Mouse (Mus musculus) limb, embryonic 14.5 days (tissue): ENCODE measurements at regions not wholly inside any gene's neighbourhood (a gene's known extent, or its start where the extent isn't known, plus 50 kb on each side); places are given as distances from the start of the nearest gene placed in this dataset.

Source experiments
- ATAC-seq: fragments of 200-750 bp; cut with Nextera tagmentation; 2 replicates; pipeline ENCODE4 v1.8.0; 2017; ENCODE audit warnings: low read depth, moderate number of reproducible peaks, moderate TSS enrichment; ENCODE audit not compliant: low FRiP score
- DNase-seq: peaks from one replicate; pipeline ENCODE4 v3.0.0-alpha.2; 2015; ENCODE audit warnings: low spot score
- H3K27ac ChIP-seq: fragments of 300-500 bp; sonication (generic); replicated peaks from 2 replicates; pipeline ENCODE4 v1.5.1; 2014; ENCODE audit warnings: low read depth, mild to moderate bottlenecking, low read length, moderate library complexity, mixed read lengths
- H3K27me3 ChIP-seq: fragments of 300-500 bp; sonication (generic); 2 replicates; pipeline ENCODE4 v1.6.1; 2014; ENCODE audit warnings: low read length, mixed read lengths; ENCODE audit not compliant: control insufficient read depth, insufficient read depth
- H3K36me3 ChIP-seq: fragments of 300-500 bp; sonication (generic); 2 replicates; pipeline ENCODE4 v1.6.1; 2014; ENCODE audit warnings: mild to moderate bottlenecking, low read length, moderate library complexity, mixed read lengths; ENCODE audit not compliant: control insufficient read depth, insufficient read depth
- H3K4me1 ChIP-seq: fragments of 300-500 bp; sonication (generic); 2 replicates; pipeline ENCODE4 v1.6.1; 2014; ENCODE audit warnings: antibody characterized with exemption, low read length, mixed read lengths; ENCODE audit not compliant: control insufficient read depth, insufficient read depth
- H3K4me2 ChIP-seq: fragments of 300-500 bp; sonication (generic); replicated peaks from 2 replicates; pipeline ENCODE4 v1.6.1; 2014; ENCODE audit warnings: low read depth, mild to moderate bottlenecking, low read length, moderate library complexity; ENCODE audit not compliant: severe bottlenecking
- H3K4me3 ChIP-seq: fragments of 300-500 bp; sonication (generic); replicated peaks from 2 replicates; pipeline ENCODE4 v1.5.1; 2014; ENCODE audit warnings: low read length
- H3K9ac ChIP-seq: fragments of 300-500 bp; sonication (generic); 2 replicates; pipeline ENCODE4 v1.6.1; 2014; ENCODE audit warnings: mild to moderate bottlenecking, low read depth, low read length, moderate library complexity; ENCODE audit not compliant: severe bottlenecking
- H3K9me3 ChIP-seq: fragments of 300-500 bp; sonication (generic); 2 replicates; pipeline ENCODE4 v1.6.1; 2016; ENCODE audit warnings: low read length; ENCODE audit not compliant: control insufficient read depth
- POLR2A ChIP-seq: fragments of 200-500 bp; IDR thresholded peaks from 2 replicates; pipeline ENCODE4 v1.8.0; 2012; ENCODE audit warnings: inconsistent platforms, mild to moderate bottlenecking, moderate library complexity, borderline replicate concordance; ENCODE audit not compliant: insufficient read depth, insufficient read length; ENCODE audit errors: extremely low read depth
- WGBS: fragments of 180-500 bp; shearing (Covaris S2); extraction: QIAGEN DNeasy Blood & Tissue Kit; methylation state at CpG from one replicate; pipeline ENCODE4 v1.1.7; 2014; 5-methylcytosine and 5-hydroxymethylcytosine counted together

GRCm38 (mm10) chr12:5997366-5997765, 621.9 kb upstream of the Klhl29 start:
- no peak for TF ChIP-seq POLR2A
- H3K27me3 ChIP-seq = no peaks in the 10 kb centered on the region
- WGBS = 83% methylated on average over 5 of the region's 5 CpGs
- H3K4me2 ChIP-seq = no peak overlapping the region
- H3K27ac ChIP-seq = no peak overlapping the region
- DNase-seq = no peak
- H3K4me3 ChIP-seq = no peak overlapping the region
- H3K9me3 ChIP-seq = no peaks in the 10 kb centered on the region
- no peaks in the 10 kb centered on the region for H3K4me1 ChIP-seq
- ATAC-seq = no peak
- no peaks in the 10 kb centered on the region for H3K36me3 ChIP-seq
- no peak overlapping the region for H3K9ac ChIP-seq

- Histone ChIP-seq H3K9ac (no peak overlapping the region), H3K4me3 (no peak overlapping the region), H3K27me3 (no peaks in the 10 kb centered on the region), H3K27ac (no peak overlapping the region), H3K4me1 (no peaks in the 10 kb centered on the region), H3K36me3 (no peaks in the 10 kb centered on the region), H3K9me3 (no peaks in the 10 kb centered on the region), H3K4me2 (no peak overlapping the region)
- WGBS = 59% methylated on average over 6 of the region's 6 CpGs
- no peak for ATAC-seq
- no peak for TF ChIP-seq POLR2A
- no peak for DNase-seq
Observed at GRCm38 (mm10) chr12:5996672-5997071, 621.2 kb upstream of the Klhl29 start.

DNA sequence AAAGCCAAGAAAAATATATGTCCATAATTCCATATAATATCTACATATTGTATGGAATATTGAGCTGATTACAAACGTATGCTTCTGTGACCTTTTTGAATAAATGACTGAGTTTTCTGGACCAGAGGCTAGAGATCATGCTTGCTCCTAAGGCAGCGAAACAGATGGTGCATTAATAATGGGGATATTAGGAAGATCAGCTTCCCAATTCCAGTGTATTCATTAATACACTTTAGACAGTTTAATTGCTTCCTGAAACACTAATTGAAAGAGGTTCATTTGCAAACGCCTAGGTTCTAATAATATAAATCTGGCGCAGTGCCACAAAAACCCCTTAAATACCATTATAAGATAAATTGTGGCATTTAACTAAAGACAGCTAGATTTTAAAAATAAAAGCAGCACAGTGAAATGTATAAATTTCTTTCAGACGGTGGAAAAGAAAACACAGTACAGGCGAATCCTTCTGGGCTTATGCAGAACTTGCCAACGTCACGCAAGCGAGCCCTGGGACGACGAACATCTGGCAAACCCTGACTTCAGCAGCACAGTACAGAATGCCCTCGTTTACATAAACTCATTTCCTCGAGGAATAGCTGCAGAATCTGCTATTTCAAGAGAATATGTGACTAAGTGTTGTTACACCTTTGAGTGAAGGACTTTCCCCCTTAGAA, 608.6 kb upstream of the Klhl29 start:
- 0 out of 2 replicates have a peak overlapping the region, but pooled peaks have one; percentile 10 for H3K4me2 ChIP-seq
- no peak for ATAC-seq
- H3K9me3 ChIP-seq = no peaks in the 10 kb centered on the region

GRCm38 (mm10) chr12:5982096-5982495, 606.6 kb upstream of the Klhl29 start:
- no peak for TF ChIP-seq POLR2A
- H3K4me3 ChIP-seq = no peak overlapping the region
- no peak overlapping the region for H3K4me2 ChIP-seq
- H3K27ac ChIP-seq = no peak overlapping the region
- H3K27me3 ChIP-seq = no peaks in the 10 kb centered on the region
- WGBS = 36% methylated on average over 1 of the region's 1 CpGs
- H3K9me3 ChIP-seq = no peaks in the 10 kb centered on the region
- DNase-seq (no peak), ATAC-seq (no peak)
- H3K36me3 ChIP-seq = no peaks in the 10 kb centered on the region
- no peaks in the 10 kb centered on the region; the same call in 1 of the 2 replicates for H3K4me1 ChIP-seq
- H3K9ac ChIP-seq = no peak overlapping the region

More for the DNA sequence above, 608.6 kb upstream of the Klhl29 start:
- 24% methylated on average over 13 of the region's 13 CpGs for WGBS
- H3K36me3 ChIP-seq = no peaks in the 10 kb centered on the region
- H3K9ac ChIP-seq = no peak overlapping the region
- no peak overlapping the region for H3K4me3 ChIP-seq
- no peak for TF ChIP-seq POLR2A
- no peak overlapping the region for H3K27ac ChIP-seq
- no peaks in the 10 kb centered on the region for H3K27me3 ChIP-seq
- DNase-seq = no peak
- no peaks in the 10 kb centered on the region; the same call in 1 of the 2 replicates for H3K4me1 ChIP-seq

GRCm38 (mm10) chr12:5975926-5976325, 600.4 kb upstream of the Klhl29 start:
- no peaks in the 10 kb centered on the region for H3K36me3 ChIP-seq
- WGBS = 88% methylated on average over 4 of the region's 4 CpGs
- no peak overlapping the region for H3K27ac ChIP-seq
- H3K9ac ChIP-seq = no peak overlapping the region
- TF ChIP-seq POLR2A = no peak
- no peaks in the 10 kb centered on the region for H3K27me3 ChIP-seq
- no peak overlapping the region for H3K4me2 ChIP-seq
- ATAC-seq = no peak
- no peaks in the 10 kb centered on the region for H3K9me3 ChIP-seq
- no peaks in the 10 kb centered on the region for H3K4me1 ChIP-seq
- no peak for DNase-seq
- no peak overlapping the region for H3K4me3 ChIP-seq

DNA sequence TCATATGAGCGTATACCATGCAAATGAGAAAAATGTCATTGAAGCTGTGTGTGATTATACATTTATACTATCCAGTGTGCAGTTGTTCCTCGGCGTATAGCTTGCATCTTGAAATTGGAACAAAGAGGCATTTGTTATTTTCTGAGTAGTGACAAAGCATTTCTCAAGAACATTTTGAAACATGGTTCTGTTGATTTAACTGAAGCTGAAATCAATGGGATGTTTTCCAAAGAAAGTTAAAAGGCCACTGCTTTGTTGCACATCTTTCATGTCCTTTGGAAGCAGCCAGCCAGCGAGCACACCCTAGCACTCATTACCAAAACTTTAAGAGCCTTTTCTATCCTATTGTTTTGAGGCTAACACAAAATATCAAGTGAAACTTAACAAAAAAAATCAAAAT, 594.1 kb upstream of the Klhl29 start:
- H3K27me3 ChIP-seq = no peaks in the 10 kb centered on the region
- no peak overlapping the region for H3K4me3 ChIP-seq
- no peak for DNase-seq
- H3K9me3 ChIP-seq = no peaks in the 10 kb centered on the region
- no peak overlapping the region for H3K27ac ChIP-seq
- ATAC-seq = no peak
- H3K4me1 ChIP-seq = no peaks in the 10 kb centered on the region
- H3K9ac ChIP-seq = no peak overlapping the region
- WGBS = 89% methylated on average over 4 of the region's 4 CpGs
- H3K36me3 ChIP-seq = no peaks in the 10 kb centered on the region
- no peak overlapping the region for H3K4me2 ChIP-seq
- TF ChIP-seq POLR2A = no peak
